Mouse (Mus musculus) adrenal gland, adult 10 weeks (tissue): ENCODE measurements around the gene Cnst. TPM values are rescaled to one million over a fixed set of nuclear protein-coding genes. Genes with fewer than 3 reads are reported as not detected.

ENCODE experiments used
- polyA plus RNA-seq: library from polyadenylated mRNA; stranded (reverse); fragments of 350-450 nt; fragmentation: Illumina TruSeq; extraction: RNeasy Lipid Tissue Mini Kit (QIAGEN cat#74804); gene quantifications from one replicate; pipeline ENCODE4 v1.2.3, GENCODE M21; 2014; ENCODE audit warnings: low read depth, low replicate concordance

The Cnst gene
- 28.4 TPM for polyA plus RNA-seq

GRCm38 (mm10) chr1:179545768-179546550 is at the start of gene Cnst, which contains the start of gene Tfb2m:
Cnst (plus strand) TSS chr1:179546370.
Tfb2m (minus strand) TSS chr1:179546267.

GRCm38 (mm10) chr1:179517713-179518465 is 28.3 kb upstream of the Cnst start, which contains the start of gene Smyd3:
Smyd3 (minus strand) TSS chr1:179518041.

DNA sequence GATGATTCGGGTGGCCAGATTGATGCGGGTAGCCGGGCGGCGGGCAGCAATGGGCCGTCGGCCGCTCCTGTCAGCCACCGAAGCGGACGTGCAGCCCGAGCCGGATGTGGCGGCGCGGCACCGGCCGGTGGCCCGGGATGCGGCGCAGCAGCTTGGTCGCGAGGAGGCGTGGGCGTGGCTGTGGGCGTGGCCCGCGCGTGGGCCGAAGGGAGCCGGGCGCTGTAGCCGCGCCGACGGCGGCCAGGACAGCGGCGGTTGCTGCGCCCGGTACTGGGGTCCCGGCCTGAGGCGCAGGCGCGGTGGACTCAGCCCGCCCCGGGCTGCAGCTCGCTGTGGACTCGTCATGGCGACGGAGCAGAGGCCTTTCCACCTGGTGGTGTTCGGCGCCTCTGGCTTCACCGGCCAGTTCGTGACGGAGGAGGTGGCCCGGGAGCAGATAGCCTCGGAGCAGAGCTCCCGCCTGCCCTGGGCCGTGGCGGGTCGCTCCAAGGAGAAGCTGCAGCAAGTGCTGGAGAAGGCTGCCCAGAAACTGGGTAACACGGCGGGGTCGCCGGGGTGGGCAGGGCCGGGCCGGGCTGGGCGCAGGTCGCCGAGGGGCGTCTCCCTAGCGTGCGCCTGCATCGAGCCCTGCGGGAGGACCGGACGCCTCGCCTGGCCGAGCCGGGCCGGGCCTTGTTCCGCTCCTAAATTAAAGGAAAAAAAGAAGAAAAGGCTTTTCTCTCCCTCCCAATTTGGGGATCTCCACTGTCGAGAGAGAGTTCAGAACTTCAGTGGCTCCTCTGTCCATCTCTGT is 122.0 kb downstream of the Cnst start, which contains the start of gene Sccpdh:
Sccpdh (plus strand) TSS at position 198 of the 793 bp plus-strand sequence.

Other genes starting within 250 kb of the Cnst start
- gene Smyd3, start 28.3 kb upstream of the Cnst start, polyA plus RNA-seq = 3.1 TPM
- 240 TPM for gene Tfb2m, start 103 bp upstream of the Cnst start, polyA plus RNA-seq
- 144 TPM for gene Sccpdh, start 121.8 kb downstream of the Cnst start, polyA plus RNA-seq
- gene Kif28, start 198.9 kb downstream of the Cnst start, polyA plus RNA-seq = not detected